Mouse (Mus musculus) midbrain, embryonic 12.5 days (tissue): ENCODE measurements around the gene St6galnac4. TPM values are rescaled to one million over a fixed set of nuclear protein-coding genes. Genes with fewer than 3 reads are reported as not detected.

Source experiments
- ATAC-seq: fragments of 200-750 bp; cut with Nextera tagmentation; 2 replicates; pipeline ENCODE4 v1.8.0; 2017; ENCODE audit warnings: low read depth, moderate TSS enrichment, moderate library complexity; ENCODE audit not compliant: low FRiP score
- H3K27ac ChIP-seq: fragments of 300-500 bp; sonication (generic); replicated peaks from 2 replicates; pipeline ENCODE4 v1.5.1; 2016; ENCODE audit warnings: mild to moderate bottlenecking
- H3K27me3 ChIP-seq: fragments of 300-500 bp; sonication (generic); 2 replicates; pipeline ENCODE4 v1.6.1; 2016; ENCODE audit warnings: mild to moderate bottlenecking
- H3K36me3 ChIP-seq: fragments of 300-500 bp; sonication (generic); 2 replicates; pipeline ENCODE4 v1.6.1; 2016
- H3K4me1 ChIP-seq: fragments of 300-500 bp; sonication (generic); 2 replicates; pipeline ENCODE4 v1.6.1; 2016
- H3K4me2 ChIP-seq: fragments of 300-500 bp; sonication (generic); replicated peaks from 2 replicates; pipeline ENCODE4 v1.6.1; 2016; ENCODE audit warnings: mild to moderate bottlenecking, moderate library complexity
- H3K4me3 ChIP-seq: fragments of 300-500 bp; sonication (generic); 2 replicates; pipeline ENCODE4 v1.5.1; 2016; ENCODE audit warnings: mild to moderate bottlenecking
- H3K9ac ChIP-seq: fragments of 300-500 bp; sonication (generic); replicated peaks from 2 replicates; pipeline ENCODE4 v1.6.1; 2016; ENCODE audit warnings: mild to moderate bottlenecking, moderate library complexity
- H3K9me3 ChIP-seq: fragments of 300-500 bp; sonication (generic); 2 replicates; pipeline ENCODE4 v1.6.1; 2016; ENCODE audit warnings: mild to moderate bottlenecking
- WGBS: fragments of 180-500 bp; shearing (Covaris S2); methylation state at CpG from one replicate; pipeline ENCODE4 v1.1.7; 2016; 5-methylcytosine and 5-hydroxymethylcytosine counted together
- polyA plus RNA-seq: library from polyadenylated mRNA; unstranded; fragments of >200 nt; fragmentation: Nextera tagmentation; extraction: Ambion mirVana; gene quantifications from 2 replicates; pipeline ENCODE4 v1.2.1, GENCODE M21; 2016

St6galnac4 gene
- polyA plus RNA-seq, 1 experiment from 2014 or later = 17.9 TPM

GRCm38 (mm10) chr2:32621517-32621859, 34.6 kb downstream of the St6galnac4 start, which contains the start of gene Ak1:
Gene Ak1, plus strand, starts transcription at chr2:32621758.
- no peaks in the 10 kb centered on the region for H3K27me3 ChIP-seq
- H3K4me2 ChIP-seq = no peak within 1 kb of the TSS
- no peak for ATAC-seq
- H3K27ac ChIP-seq = peak within 1 kb of the TSS; percentile 11; the same call in 1 of the 2 replicates
- H3K9ac ChIP-seq = no peak within 1 kb of the TSS
- H3K36me3 ChIP-seq = no peaks in the 10 kb centered on the region
- no peak within 1 kb of the TSS for H3K4me3 ChIP-seq
- peaks cover 48% of the 10 kb centered on the region for H3K4me1 ChIP-seq
- 57% methylated on average over 7 of the region's 7 CpGs for WGBS
- H3K9me3 ChIP-seq = no peaks in the 10 kb centered on the region

DNA sequence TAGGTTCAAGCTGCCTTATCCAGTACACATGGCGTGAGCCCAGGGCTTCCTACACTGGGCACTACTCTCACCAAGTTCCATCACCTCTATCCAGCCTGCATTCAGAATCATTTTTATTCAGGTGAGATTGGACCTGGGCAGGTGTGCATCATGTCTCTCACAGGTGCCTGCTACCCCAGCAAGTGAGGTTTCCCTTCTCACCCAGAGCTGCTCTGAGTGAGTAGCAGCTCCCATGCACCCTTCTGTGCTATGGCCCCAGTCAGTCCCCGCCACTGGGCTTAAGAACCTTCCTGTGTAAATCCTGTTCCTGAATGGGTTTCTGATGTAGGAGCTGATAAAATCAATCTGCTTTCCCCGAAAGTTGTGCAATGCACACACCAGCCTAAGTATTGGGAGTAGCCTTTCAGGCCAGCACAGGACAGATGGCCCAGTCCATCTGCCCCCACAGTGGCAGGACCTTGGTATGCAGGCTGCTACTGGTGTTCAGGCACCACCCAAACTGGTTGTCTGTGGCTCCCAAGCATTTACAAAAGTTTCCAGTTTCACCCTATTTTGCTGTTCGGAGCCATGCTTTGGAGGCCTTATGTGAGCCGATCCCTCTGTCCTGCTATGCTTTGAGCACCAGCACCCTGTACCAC, 37.3 kb downstream of the St6galnac4 start:
- Histone ChIP-seq H3K9ac (no peak overlapping the region), H3K4me1 (peaks cover 57% of the 10 kb centered on the region), H3K36me3 (no peaks in the 10 kb centered on the region), H3K27me3 (no peaks in the 10 kb centered on the region), H3K9me3 (no peaks in the 10 kb centered on the region), H3K27ac (no peak overlapping the region), H3K4me2 (no peak overlapping the region), H3K4me3 (no peak overlapping the region)
- ATAC-seq = no peak
- 73% methylated on average over 5 of the region's 5 CpGs for whole genome bisulfite sequencing

DNA sequence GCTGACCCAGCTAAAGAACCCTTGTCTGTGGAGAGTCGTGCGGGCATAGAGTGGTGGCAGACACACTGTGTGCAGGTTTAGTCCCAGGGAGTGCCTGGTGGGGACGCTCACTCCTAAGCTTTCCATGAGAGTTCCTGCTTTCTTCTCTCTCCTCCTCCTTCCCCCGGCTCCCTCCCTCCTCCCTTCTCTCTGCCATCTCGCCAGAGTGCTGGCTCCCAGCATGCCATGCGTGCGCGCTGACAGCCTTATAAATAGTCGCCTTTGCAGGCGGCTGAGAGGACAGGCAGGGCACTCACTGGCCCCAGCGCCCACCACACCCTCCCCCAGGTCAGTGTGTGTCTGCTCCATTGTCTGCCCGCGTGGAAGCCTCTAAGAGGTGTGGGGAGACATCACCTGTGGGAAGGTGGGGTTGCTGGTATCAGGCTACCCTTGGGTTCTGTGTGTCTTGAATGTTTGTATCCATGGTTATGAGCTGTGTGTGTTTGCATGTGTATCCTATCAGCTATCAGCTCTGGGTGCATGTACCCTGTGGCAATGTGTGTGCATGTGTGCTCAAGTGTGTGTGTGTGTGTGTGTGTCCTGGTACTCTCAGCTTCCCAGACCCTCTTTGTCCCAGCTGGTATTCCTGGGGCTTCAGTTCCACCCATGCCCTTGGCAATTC, 38.4 kb downstream of the St6galnac4 start:
- Histone ChIP-seq H3K4me3 (peak overlapping the region; percentile 31), H3K27ac (peak overlapping the region; percentile 71), H3K4me2 (peak overlapping the region; percentile 55), H3K36me3 (no peaks in the 10 kb centered on the region), H3K9ac (peak overlapping the region; percentile 60), H3K9me3 (no peaks in the 10 kb centered on the region), H3K27me3 (no peaks in the 10 kb centered on the region), H3K4me1 (peaks cover 64% of the 10 kb centered on the region)
- ATAC-seq = peak; percentile 67; the same call in 1 of the 2 replicates
- 3% methylated on average over 13 of the region's 13 CpGs for WGBS

GRCm38 (mm10) chr2:32625873-32626694, 39.2 kb downstream of the St6galnac4 start:
- ATAC-seq = no peak
- H3K27me3 ChIP-seq = no peaks in the 10 kb centered on the region; the same call in 1 of the 2 replicates
- H3K9me3 ChIP-seq = no peaks in the 10 kb centered on the region
- peak overlapping the region; percentile 55 for H3K4me2 ChIP-seq
- WGBS = 69% methylated on average over 5 of the region's 5 CpGs
- H3K4me1 ChIP-seq = peaks cover 57% of the 10 kb centered on the region
- H3K36me3 ChIP-seq = no peaks in the 10 kb centered on the region
- H3K27ac ChIP-seq = peak overlapping the region; percentile 71
- H3K4me3 ChIP-seq = peak overlapping the region; percentile 31; the same call in 1 of the 2 replicates
- H3K9ac ChIP-seq = peak overlapping the region; percentile 60

DNA sequence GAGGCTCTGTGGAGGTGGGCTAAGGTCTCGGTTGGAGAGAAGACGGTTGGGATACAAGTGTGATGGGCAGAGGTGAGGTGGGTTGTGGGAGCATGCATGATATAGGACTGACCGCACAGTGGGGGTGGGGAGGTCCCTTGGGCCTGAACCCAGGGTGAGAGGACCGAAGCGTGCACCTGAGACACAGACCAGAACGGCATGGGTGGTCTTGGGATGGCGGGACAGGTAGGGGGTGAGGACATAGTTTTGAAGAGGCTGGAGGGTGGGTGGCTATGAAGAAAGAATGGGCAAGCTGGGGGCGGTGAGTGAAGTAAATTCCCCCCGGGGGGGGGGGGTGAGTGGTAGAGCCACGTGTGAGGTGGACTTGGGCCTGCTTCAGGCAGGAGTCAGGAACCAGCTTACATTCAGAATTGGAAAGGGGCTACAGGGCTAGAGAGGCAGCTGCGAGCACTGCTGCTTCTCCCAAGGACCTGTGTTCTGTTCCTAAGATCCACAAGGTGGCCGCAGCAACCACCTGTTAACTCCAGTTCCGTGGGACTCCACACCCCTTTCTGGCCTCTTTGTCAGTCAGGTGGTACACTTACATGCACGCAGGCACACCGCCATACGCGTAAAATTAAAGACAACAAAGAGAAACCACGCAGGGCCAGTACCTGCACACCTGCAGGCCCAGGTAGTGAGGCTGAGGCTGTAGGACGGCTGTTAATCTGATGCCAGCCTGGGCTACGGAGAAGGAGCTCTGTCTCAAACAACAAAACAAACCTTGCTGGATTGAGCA, 40.6 kb downstream of the St6galnac4 start:
- Histone ChIP-seq H3K4me2 (no peak overlapping the region), H3K9me3 (no peaks in the 10 kb centered on the region), H3K27me3 (no peaks in the 10 kb centered on the region; the same call in 1 of the 2 replicates), H3K36me3 (no peaks in the 10 kb centered on the region), H3K4me1 (peaks cover 57% of the 10 kb centered on the region), H3K27ac (no peak overlapping the region), H3K4me3 (no peak overlapping the region), H3K9ac (no peak overlapping the region)
- 64% methylated on average over 20 of the region's 20 CpGs for WGBS
- ATAC-seq = no peak

DNA sequence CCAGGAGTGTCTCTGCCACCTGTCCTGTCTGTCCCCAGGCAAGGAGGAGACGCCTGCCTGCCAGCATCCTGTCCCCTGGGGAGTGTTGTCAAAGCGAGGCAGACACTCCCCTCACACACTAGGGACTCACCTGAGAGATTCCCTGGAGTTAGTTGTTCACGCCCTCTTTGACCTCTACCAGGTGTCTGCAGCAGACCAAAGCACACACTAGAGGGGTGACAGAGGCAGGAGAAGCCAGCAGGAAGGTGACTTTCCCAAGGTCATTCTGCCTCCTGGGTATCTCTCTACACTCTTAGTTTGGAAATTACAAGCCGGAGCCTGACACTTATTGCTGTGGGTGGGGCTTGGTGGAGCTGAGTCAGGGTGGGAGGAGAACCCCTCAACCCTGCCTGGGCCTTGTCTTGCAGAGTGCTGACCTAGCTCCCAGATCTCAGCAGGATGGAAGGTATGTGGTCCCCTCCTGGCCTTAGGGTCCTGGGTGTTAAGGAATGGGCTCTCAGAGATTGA, 41.2 kb downstream of the St6galnac4 start:
- Histone ChIP-seq H3K9me3 (no peaks in the 10 kb centered on the region), H3K4me2 (no peak overlapping the region), H3K4me1 (peaks cover 57% of the 10 kb centered on the region), H3K27me3 (no peaks in the 10 kb centered on the region; the same call in 1 of the 2 replicates), H3K27ac (no peak overlapping the region), H3K4me3 (no peak overlapping the region), H3K36me3 (no peaks in the 10 kb centered on the region), H3K9ac (no peak overlapping the region)
- 65% methylated on average over 4 of the region's 4 CpGs for WGBS
- ATAC-seq = no peak

- Histone ChIP-seq H3K9me3 (no peaks in the 10 kb centered on the region), H3K4me1 (peaks cover 57% of the 10 kb centered on the region), H3K27me3 (no peaks in the 10 kb centered on the region; the same call in 1 of the 2 replicates), H3K27ac (peak overlapping the region; percentile 56; the same call in 1 of the 2 replicates), H3K9ac (peak overlapping the region; percentile 41; the same call in 1 of the 2 replicates), H3K4me2 (0 out of 2 replicates have a peak overlapping the region, but pooled peaks have one; percentile 41), H3K4me3 (no peak overlapping the region), H3K36me3 (0 out of 2 replicates have a peak, but pooled peaks cover 4% of the 10 kb centered on the region)
- WGBS = 37% methylated on average over 5 of the region's 5 CpGs
- no peak for ATAC-seq
These were observed 41.8 kb downstream of the St6galnac4 start for GRCm38 (mm10) chr2:32628729-32629128.

DNA sequence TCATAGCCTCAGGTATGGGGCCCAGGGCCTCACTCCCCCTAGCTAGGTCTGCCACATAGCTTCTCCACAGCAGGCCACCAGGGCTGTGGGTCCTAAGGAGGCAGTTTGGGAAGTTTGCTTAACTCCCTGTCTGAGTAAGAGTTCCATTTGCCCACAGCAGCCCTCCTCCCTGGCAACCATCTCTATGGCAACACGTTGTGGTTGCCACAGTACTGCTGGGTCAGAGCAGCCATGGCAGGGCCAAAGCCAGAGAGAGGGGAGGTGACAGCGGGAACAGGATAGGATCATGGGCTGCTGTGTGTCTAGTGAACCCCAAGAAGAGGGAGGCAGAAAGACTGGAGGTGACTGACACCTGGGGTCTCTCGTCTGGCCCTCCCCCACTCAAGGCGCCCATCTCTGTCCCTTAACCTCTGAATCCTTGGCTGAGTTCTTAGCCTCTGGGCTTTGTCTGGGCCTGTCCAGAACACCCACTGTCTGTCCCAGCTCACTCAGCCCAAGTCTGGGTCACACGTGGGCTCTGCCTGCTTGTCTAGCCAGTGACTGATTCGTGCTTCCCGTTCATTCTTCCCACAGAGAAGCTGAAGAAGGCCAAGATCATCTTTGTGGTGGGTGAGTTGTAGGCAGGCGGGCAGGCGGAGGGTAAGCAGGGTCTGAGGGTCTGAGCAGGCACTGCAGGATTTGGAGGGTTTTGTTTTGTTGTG, 42.5 kb downstream of the St6galnac4 start:
- H3K27me3 ChIP-seq = no peaks in the 10 kb centered on the region; the same call in 1 of the 2 replicates
- 23% methylated on average over 9 of the region's 9 CpGs for WGBS
- peak overlapping the region; percentile 15; the same call in 1 of the 2 replicates for H3K4me3 ChIP-seq
- H3K4me1 ChIP-seq = peaks cover 54% of the 10 kb centered on the region
- H3K4me2 ChIP-seq = peak overlapping the region; percentile 41
- peak overlapping the region; percentile 56; the same call in 1 of the 2 replicates for H3K27ac ChIP-seq
- H3K9ac ChIP-seq = peak overlapping the region; percentile 41; the same call in 1 of the 2 replicates
- 0 out of 2 replicates have a peak, but pooled peaks cover 4% of the 10 kb centered on the region for H3K36me3 ChIP-seq
- no peaks in the 10 kb centered on the region for H3K9me3 ChIP-seq
- ATAC-seq = peak; percentile 62

- Histone ChIP-seq H3K27ac (no peak overlapping the region), H3K4me2 (peak overlapping the region; percentile 41), H3K9ac (peak overlapping the region; percentile 41; the same call in 1 of the 2 replicates), H3K4me1 (peaks cover 48% of the 10 kb centered on the region), H3K27me3 (no peaks in the 10 kb centered on the region; the same call in 1 of the 2 replicates), H3K4me3 (no peak overlapping the region), H3K9me3 (no peaks in the 10 kb centered on the region), H3K36me3 (0 out of 2 replicates have a peak, but pooled peaks cover 4% of the 10 kb centered on the region)
- WGBS = 64% methylated on average over 8 of the region's 9 CpGs
- no peak for ATAC-seq
These were observed 43.1 kb downstream of the St6galnac4 start for GRCm38 (mm10) chr2:32630036-32630435.

GRCm38 (mm10) chr2:32631046-32631445, 44.2 kb downstream of the St6galnac4 start:
- no peak for ATAC-seq
- Histone ChIP-seq H3K4me2 (no peak overlapping the region), H3K36me3 (0 out of 2 replicates have a peak, but pooled peaks cover 4% of the 10 kb centered on the region), H3K9ac (no peak overlapping the region), H3K27me3 (no peaks in the 10 kb centered on the region; the same call in 1 of the 2 replicates), H3K9me3 (no peaks in the 10 kb centered on the region), H3K4me1 (peaks cover 38% of the 10 kb centered on the region), H3K27ac (no peak overlapping the region), H3K4me3 (no peak overlapping the region)
- 88% methylated on average over 10 of the region's 10 CpGs for WGBS
